Mouse (Mus musculus) ES-Bruce4 (cell line): ENCODE measurements at regions not wholly inside any gene's neighbourhood (a gene's known extent, or its start where the extent isn't known, plus 50 kb on each side); places are given as distances from the start of the nearest gene placed in this dataset.

Experiments
- H3K27ac ChIP-seq: 2 replicates; pipeline ENCODE4 v1.5.1; 2012; ENCODE audit warnings: low read length, inconsistent platforms; ENCODE audit not compliant: insufficient read depth
- H3K27me3 ChIP-seq: 2 replicates; pipeline ENCODE4 v1.6.1; 2012; ENCODE audit warnings: mild to moderate bottlenecking, low read length, inconsistent platforms; ENCODE audit not compliant: control insufficient read depth, poor library complexity, insufficient read depth, severe bottlenecking
- H3K36me3 ChIP-seq: 2 replicates; pipeline ENCODE4 v1.6.1; 2012; ENCODE audit warnings: inconsistent platforms, mild to moderate bottlenecking, low read length, moderate library complexity; ENCODE audit not compliant: control insufficient read depth, poor library complexity, insufficient read depth, severe bottlenecking
- H3K4me1 ChIP-seq: one replicate; pipeline ENCODE4 v1.8.1; 2011; ENCODE audit warnings: low read length; ENCODE audit not compliant: control insufficient read depth, insufficient read depth
- H3K4me3 ChIP-seq: 2 replicates; pipeline ENCODE4 v1.5.1; 2011; ENCODE audit warnings: low read depth, mild to moderate bottlenecking, low read length
- H3K9ac ChIP-seq: 2 replicates; pipeline ENCODE4 v1.6.1; 2012; ENCODE audit warnings: low read depth, mild to moderate bottlenecking, inconsistent platforms; ENCODE audit not compliant: poor library complexity, severe bottlenecking
- H3K9me3 ChIP-seq: replicated peaks from 2 replicates; pipeline ENCODE4 v1.6.1; 2012; ENCODE audit warnings: mild to moderate bottlenecking, low read length, inconsistent platforms; ENCODE audit not compliant: control insufficient read depth, poor library complexity, insufficient read depth, severe bottlenecking
- CTCF ChIP-seq: IDR thresholded peaks from one replicate; pipeline ENCODE4 v1.8.1; 2011; ENCODE audit warnings: low read depth, low read length
- EP300 ChIP-seq: IDR thresholded peaks from 2 replicates; pipeline ENCODE4 v1.6.1; 2011; ENCODE audit warnings: low read depth, low read length; ENCODE audit not compliant: insufficient read depth
- POLR2A ChIP-seq: IDR thresholded peaks from one replicate; pipeline ENCODE4 v1.8.1; 2011; ENCODE audit warnings: low read length; ENCODE audit not compliant: insufficient read depth

DNA sequence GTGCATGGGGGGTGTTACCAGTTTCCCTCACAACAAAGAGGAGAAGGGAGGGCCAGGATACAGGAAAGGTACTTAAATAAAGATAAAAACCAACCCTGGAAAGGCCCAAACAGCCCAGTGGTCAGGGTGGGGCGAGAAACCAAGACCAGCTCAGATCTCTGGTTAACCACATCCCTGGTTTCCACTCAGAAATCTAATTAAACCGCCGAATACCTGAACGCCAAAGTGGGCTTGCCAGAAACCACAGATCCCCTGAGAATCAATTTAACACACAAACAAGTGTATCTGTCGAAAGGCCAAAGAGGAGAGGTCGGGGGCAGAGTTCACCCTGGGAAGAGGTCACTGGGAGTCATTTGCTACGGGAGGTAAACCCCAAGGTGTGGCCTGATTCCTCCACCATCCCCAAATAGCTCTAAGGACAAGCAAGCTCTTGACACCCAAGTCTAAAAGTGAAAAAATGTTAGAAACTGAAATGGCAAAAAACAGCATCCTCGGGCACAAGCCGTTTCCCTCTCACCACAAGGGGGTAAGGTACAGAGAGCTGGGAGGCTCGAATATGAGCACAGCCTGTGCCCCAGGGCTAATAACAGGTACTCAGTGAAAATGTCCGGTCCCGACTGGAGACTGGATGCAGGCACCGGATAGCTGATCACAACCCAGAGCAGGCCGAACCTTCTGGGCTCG, 412.3 kb downstream of the Sox9 start:
- H3K4me3 ChIP-seq = no peak overlapping the region
- H3K27me3 ChIP-seq = no peaks in the 10 kb centered on the region
- H3K27ac ChIP-seq = no peak overlapping the region
- no peaks in the 10 kb centered on the region for H3K9me3 ChIP-seq
- H3K36me3 ChIP-seq = no peaks in the 10 kb centered on the region
- TF ChIP-seq POLR2A (no peak), CTCF (no peak), EP300 (no peak)
- H3K4me1 ChIP-seq = no peaks in the 10 kb centered on the region
- no peak overlapping the region for H3K9ac ChIP-seq
